Mouse (Mus musculus) heart, embryonic 14.5 days (tissue): Measurements from ENCODE around the gene Cdhr2. TPM values are rescaled to one million over a fixed set of nuclear protein-coding genes. Genes with fewer than 3 reads are reported as not detected.

Experiments used
- ATAC-seq: fragments of 200-750 bp; cut with Nextera tagmentation; 2 replicates; pipeline ENCODE4 v1.8.0; 2017; ENCODE audit warnings: low read depth, moderate TSS enrichment; ENCODE audit not compliant: insufficient number of reproducible peaks, insufficient read depth, low FRiP score
- H3K27ac ChIP-seq, 2 experiments: fragments of 200-500 bp in 1 of 2; fragments of 300-500 bp in 1 of 2; sonication (generic) in 1 of 2; replicated peaks in 1 of 2; 2 replicates each; pipeline ENCODE4 v1.5.1; 2012 to 2014; ENCODE audit warnings: low read depth in 2 of 2, low read length in 2 of 2, control low read depth in 1 of 2, mild to moderate bottlenecking in 1 of 2, mixed read lengths in 1 of 2; ENCODE audit not compliant: control insufficient read depth in 1 of 2, insufficient read depth in 1 of 2
- H3K27me3 ChIP-seq: fragments of 300-500 bp; sonication (generic); 2 replicates; pipeline ENCODE4 v1.6.1; 2014; ENCODE audit warnings: mild to moderate bottlenecking, low read length, control low read depth; ENCODE audit not compliant: control insufficient read depth, insufficient read depth
- H3K36me3 ChIP-seq: fragments of 300-500 bp; sonication (generic); 2 replicates; pipeline ENCODE4 v1.6.1; 2014; ENCODE audit warnings: mild to moderate bottlenecking, control low read depth, low read length, mixed read lengths; ENCODE audit not compliant: control insufficient read depth, insufficient read depth
- H3K4me1 ChIP-seq, 2 experiments: fragments of 200-500 bp in 1 of 2; fragments of 300-500 bp in 1 of 2; sonication (generic) in 1 of 2; 2 replicates each; pipeline ENCODE4 v1.6.1; 2012 to 2014; ENCODE audit warnings: low read length in 2 of 2, control low read depth in 1 of 2, mixed read lengths in 1 of 2; ENCODE audit not compliant: control insufficient read depth in 2 of 2, insufficient read depth in 2 of 2
- H3K4me2 ChIP-seq: fragments of 300-500 bp; sonication (generic); 2 replicates; pipeline ENCODE4 v1.6.1; 2014; ENCODE audit warnings: mild to moderate bottlenecking, low read length
- H3K4me3 ChIP-seq, 2 experiments: fragments of 200-500 bp in 1 of 2; fragments of 300-500 bp in 1 of 2; sonication (generic) in 1 of 2; 2 replicates each; pipeline ENCODE4 v1.5.1; 2012 to 2014; ENCODE audit warnings: low read length in 2 of 2, mild to moderate bottlenecking in 2 of 2, control low read depth in 1 of 2, low read depth in 1 of 2, moderate library complexity in 1 of 2; ENCODE audit not compliant: control insufficient read depth in 1 of 2, insufficient read depth in 1 of 2
- H3K9ac ChIP-seq: fragments of 300-500 bp; sonication (generic); 2 replicates; pipeline ENCODE4 v1.6.1; 2014; ENCODE audit warnings: mild to moderate bottlenecking, low read length
- H3K9me3 ChIP-seq: fragments of 300-500 bp; sonication (generic); 2 replicates; pipeline ENCODE4 v1.6.1; 2016; ENCODE audit warnings: low read length, control low read depth; ENCODE audit not compliant: control insufficient read depth
- WGBS: fragments of 180-500 bp; shearing (Covaris S2); extraction: QIAGEN DNeasy Blood & Tissue Kit; methylation state at CpG from one replicate; pipeline ENCODE4 v1.1.7; 2014; 5-methylcytosine and 5-hydroxymethylcytosine counted together
- polyA plus RNA-seq: library from polyadenylated mRNA; unstranded; fragments of >200 nt; fragmentation: Nextera tagmentation; extraction: Ambion mirVana; gene quantifications from 2 replicates; pipeline ENCODE4 v1.2.1, GENCODE M21; 2014

Cdhr2 gene
- polyA plus RNA-seq, 1 experiment from 2014 or later: not detected

DNA sequence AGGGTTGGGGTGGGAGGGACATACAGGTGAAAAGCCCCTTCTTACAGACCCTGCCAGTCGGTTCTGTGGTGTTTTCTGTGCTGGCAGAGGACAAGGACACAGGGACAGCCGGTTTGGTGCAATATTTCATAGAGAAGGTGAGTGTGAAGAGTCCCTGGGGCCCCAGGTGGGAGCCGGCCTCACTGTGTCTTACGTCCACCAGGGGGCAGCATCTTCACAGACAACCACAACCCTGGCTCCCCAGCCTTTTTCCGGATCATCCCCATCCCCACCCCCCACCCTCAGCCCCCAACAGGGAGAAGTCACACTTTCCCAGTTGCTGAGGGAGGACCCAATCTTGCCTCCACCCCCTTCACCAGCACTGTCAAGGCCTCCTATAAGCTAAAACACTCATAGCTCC is 15.7 kb downstream of the Cdhr2 start:
- Histone ChIP-seq H3K36me3 (no peaks in the 10 kb centered on the region), H3K27me3 (peaks cover 10% of the 10 kb centered on the region; the same call in 1 of the 2 replicates), H3K9ac (no peak overlapping the region), H3K4me2 (no peak overlapping the region), H3K9me3 (no peaks in the 10 kb centered on the region), H3K4me3 (no peak overlapping the region), H3K27ac (no peak overlapping the region), H3K4me1 (no peaks in the 10 kb centered on the region)
- no peak for ATAC-seq
- 3% methylated on average over 5 of the region's 5 CpGs for WGBS

DNA sequence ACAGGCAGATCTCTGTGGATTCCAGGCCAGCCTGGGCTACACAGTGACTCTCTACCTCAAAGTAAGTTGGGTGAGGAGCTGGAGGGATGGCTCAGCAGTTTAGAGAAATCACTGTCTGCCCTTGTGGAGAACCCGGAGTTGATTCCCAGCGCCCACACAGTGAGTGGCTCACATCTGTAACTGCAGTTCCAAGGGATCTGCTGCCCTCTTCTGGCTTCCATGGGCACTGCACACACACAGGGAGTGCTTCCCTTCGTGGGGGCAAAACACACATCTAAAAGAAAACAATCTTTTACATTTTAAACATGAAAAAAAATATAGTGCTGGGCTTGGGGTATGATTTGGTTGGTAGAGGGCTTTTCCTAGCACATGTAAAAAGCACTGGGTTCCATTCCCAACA is 21.9 kb downstream of the Cdhr2 start:
- no peak overlapping the region for H3K27ac ChIP-seq
- 93% methylated on average over 3 of the region's 3 CpGs for WGBS
- H3K9me3 ChIP-seq: 0 out of 2 replicates have a peak, but pooled peaks cover 3% of the 10 kb centered on the region
- no peak overlapping the region for H3K4me3 ChIP-seq
- no peaks in the 10 kb centered on the region for H3K36me3 ChIP-seq
- no peaks in the 10 kb centered on the region for H3K27me3 ChIP-seq
- no peak for ATAC-seq
- H3K9ac ChIP-seq: no peak overlapping the region
- no peaks in the 10 kb centered on the region for H3K4me1 ChIP-seq
- H3K4me2 ChIP-seq: no peak overlapping the region

- no peak overlapping the region for H3K4me3 ChIP-seq
- no peak for ATAC-seq
- H3K4me1 ChIP-seq: no peaks in the 10 kb centered on the region
- H3K36me3 ChIP-seq: no peaks in the 10 kb centered on the region
- no peak overlapping the region for H3K27ac ChIP-seq
- H3K9me3 ChIP-seq: 0 out of 2 replicates have a peak, but pooled peaks cover 3% of the 10 kb centered on the region
- no peak overlapping the region for H3K4me2 ChIP-seq
- no peaks in the 10 kb centered on the region; the same call in 1 of the 2 replicates for H3K27me3 ChIP-seq
- H3K9ac ChIP-seq: no peak overlapping the region
- WGBS: 51% methylated on average over 11 of the region's 11 CpGs
Observed at GRCm38 (mm10) chr13:54726131-54726530, 24.9 kb downstream of the Cdhr2 start.

DNA sequence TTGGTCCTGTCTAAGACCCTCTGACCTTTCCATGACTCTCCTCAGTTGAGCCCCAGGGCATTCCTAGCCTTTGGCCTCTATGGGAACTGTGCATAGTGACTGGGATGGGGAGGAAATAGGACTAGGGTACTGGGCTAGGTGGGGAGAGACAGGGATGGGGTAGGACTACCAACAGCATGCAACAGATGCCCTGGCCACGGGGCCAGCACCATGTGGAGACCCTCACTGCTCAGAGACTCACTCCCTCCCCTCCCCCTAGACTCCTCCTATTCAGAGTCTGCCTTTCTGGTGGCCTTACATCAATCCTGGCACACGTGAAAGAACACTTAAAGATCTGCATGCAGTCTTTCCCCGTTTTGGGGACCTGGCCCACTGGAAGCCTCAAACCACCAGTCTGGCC is 35.7 kb downstream of the Cdhr2 start:
- Histone ChIP-seq H3K4me2 (peak overlapping the region; percentile 66; the same call in 1 of the 2 replicates), H3K27me3 (peaks cover 66% of the 10 kb centered on the region), H3K36me3 (no peaks in the 10 kb centered on the region), H3K4me1 (peaks cover 0 to 7% of the 10 kb centered on the region in 2 experiments; a peak in 1 of 4 replicates), H3K9me3 (no peaks in the 10 kb centered on the region), H3K27ac (no peak overlapping the region), H3K9ac (no peak overlapping the region), H3K4me3 (peak overlapping the region in 1 of 2 experiments; percentile 42; a peak in 1 of 4 replicates)
- ATAC-seq: no peak
- WGBS: 35% methylated on average over 3 of the region's 3 CpGs

GRCm38 (mm10) chr13:54737488-54738212 is 36.4 kb downstream of the Cdhr2 start:
- Histone ChIP-seq H3K4me3 (peak overlapping the region; percentile 39 to 42), H3K9me3 (no peaks in the 10 kb centered on the region), H3K9ac (peak overlapping the region; percentile 30; the same call in 1 of the 2 replicates), H3K36me3 (no peaks in the 10 kb centered on the region), H3K4me1 (peaks cover 0 to 7% of the 10 kb centered on the region in 2 experiments; a peak in 1 of 4 replicates), H3K27ac (no peak overlapping the region), H3K4me2 (peak overlapping the region; percentile 66), H3K27me3 (peaks cover 73% of the 10 kb centered on the region)
- ATAC-seq: no peak
- whole genome bisulfite sequencing: under 1% methylated on average over 80 of the region's 87 CpGs

DNA sequence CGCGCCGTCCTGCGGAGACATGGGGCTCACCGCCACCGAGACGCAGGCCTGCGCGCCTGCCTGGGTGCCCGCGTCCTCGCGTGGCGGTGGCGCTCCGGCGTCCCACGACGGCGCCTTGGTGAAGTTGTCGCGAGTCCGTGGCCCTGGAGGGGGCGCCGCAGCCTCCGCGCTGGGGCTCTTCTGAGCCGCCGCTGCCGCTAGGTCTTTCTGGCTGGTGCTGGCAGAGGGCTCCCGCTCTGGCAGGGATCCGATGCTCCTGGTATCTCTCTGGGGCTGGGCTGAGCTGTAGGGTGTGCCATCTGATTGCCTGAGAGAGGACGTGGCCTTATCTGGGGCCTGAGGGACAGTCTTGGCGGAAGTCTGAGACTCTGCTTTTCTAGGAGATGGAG is 36.9 kb downstream of the Cdhr2 start:
- Histone ChIP-seq H3K4me2 (peak overlapping the region; percentile 66), H3K9me3 (no peaks in the 10 kb centered on the region), H3K4me1 (peaks cover 0 to 7% of the 10 kb centered on the region in 2 experiments; a peak in 1 of 4 replicates), H3K27ac (no peak overlapping the region), H3K4me3 (peak overlapping the region; percentile 39 to 42), H3K36me3 (no peaks in the 10 kb centered on the region), H3K9ac (no peak overlapping the region), H3K27me3 (peaks cover 75% of the 10 kb centered on the region)
- WGBS: under 1% methylated on average over 33 of the region's 34 CpGs
- ATAC-seq: no peak

DNA sequence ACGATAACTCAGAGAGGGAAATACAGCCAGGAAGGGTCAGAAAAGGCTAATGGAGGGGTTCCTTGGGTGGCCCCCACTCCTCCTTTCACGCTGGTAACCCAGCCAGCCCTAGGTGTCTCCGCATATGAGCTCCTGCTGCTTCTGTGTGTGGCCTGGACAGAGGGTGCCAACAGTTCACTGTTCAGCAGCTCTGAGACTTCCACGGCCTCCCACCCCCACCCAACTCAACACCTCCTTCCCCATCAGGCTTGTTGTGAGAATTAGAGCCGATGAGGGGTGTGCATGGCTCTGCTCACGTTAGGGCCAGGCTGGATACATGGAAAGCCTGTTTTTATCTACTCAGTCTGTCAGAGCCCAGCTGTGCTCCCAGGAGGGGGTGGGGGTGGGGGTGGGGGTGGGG is 44.8 kb downstream of the Cdhr2 start:
- H3K36me3 ChIP-seq: no peaks in the 10 kb centered on the region
- peaks cover 79% of the 10 kb centered on the region for H3K27me3 ChIP-seq
- WGBS: 20% methylated on average over 6 of the region's 6 CpGs
- H3K4me3 ChIP-seq: no peak overlapping the region
- no peak overlapping the region for H3K9ac ChIP-seq
- no peaks in the 10 kb centered on the region for H3K9me3 ChIP-seq
- H3K4me2 ChIP-seq: no peak overlapping the region
- H3K27ac ChIP-seq: no peak overlapping the region
- no peak for ATAC-seq
- H3K4me1 ChIP-seq: peaks cover 0 to 11% of the 10 kb centered on the region in 2 experiments; a peak in 2 of 4 replicates
